Mouse (Mus musculus) lung, postnatal 10 days (tissue): ENCODE data around the gene Syne2.

Experiments
- DNase-seq: peaks from one replicate; pipeline ENCODE4 v3.0.0; 2021

Gene Syne2

DNA sequence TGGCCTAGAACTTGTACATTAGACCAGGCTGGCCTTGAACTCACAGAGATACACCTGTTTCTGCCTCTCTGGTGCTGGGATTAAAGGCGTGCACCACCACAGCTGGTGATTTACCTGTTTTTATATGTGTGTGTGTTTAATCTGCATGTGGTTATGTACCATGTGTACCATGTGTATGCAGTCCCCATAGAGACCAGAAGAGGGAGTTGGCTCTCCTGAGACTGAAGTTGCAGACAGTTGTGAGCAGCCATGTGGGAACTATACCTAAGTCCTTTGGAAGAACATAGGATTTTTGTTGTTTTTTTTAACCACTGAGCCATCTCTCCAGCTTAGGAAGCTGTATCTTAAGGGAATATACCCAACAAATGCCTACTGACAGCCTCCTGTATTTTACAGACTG, 134.1 kb downstream of the Syne2 start:
- no peak for DNase-seq

- peak; percentile 54 for DNase-seq
These were observed 148.7 kb downstream of the Syne2 start for GRCm38 (mm10) chr12:75966441-75967195.

GRCm38 (mm10) chr12:75979079-75979478, 161.1 kb downstream of the Syne2 start:
- DNase-seq: peak; percentile 24

DNA sequence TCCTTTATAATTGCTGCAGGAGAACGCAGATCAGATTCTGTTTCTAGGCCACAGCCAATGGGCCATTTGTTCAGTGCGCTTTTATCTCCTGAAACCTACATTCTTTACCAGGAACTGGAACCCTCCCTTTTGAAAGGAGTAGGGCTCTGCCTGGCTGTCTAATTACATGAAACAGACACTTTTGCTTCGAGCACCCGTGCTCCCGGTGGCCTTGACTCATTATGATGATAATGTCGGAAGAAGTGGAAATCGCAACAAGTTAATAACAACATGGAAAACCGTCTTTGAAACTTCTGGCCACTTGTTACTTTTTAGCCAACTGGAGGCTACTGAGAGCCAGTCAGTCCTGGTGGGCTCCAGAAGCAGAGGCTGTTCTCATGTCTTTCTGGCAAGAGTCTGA, 165.4 kb downstream of the Syne2 start:
- DNase-seq: no peak

GRCm38 (mm10) chr12:75992226-75992858, 174.4 kb downstream of the Syne2 start:
- no peak for DNase-seq

GRCm38 (mm10) chr12:75992946-75993345, 175.0 kb downstream of the Syne2 start:
- DNase-seq: no peak

GRCm38 (mm10) chr12:75995086-75995485, 177.2 kb downstream of the Syne2 start:
- peak; percentile 63 for DNase-seq

GRCm38 (mm10) chr12:75997547-75997946, 179.6 kb downstream of the Syne2 start:
- no peak for DNase-seq

DNA sequence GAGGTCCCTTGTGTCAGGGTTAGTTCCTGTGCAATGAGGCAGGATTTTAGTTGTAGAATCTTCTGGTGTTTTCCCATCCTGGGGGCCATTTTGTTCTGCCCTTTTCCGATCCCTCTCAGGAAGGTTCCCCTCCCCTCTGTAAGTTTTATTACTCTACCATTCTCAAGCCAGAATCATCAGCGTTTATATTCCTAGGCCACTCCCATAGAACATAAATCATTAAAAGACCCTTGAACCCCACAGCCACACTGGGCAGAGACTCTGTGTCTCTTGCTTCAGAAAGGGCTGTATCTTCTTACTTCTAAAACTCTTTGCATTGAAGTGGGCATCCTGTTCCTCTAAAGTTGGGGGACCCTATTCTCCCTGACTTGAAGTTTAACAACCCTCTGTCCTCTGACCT, 180.5 kb downstream of the Syne2 start:
- DNase-seq: no peak

DNA sequence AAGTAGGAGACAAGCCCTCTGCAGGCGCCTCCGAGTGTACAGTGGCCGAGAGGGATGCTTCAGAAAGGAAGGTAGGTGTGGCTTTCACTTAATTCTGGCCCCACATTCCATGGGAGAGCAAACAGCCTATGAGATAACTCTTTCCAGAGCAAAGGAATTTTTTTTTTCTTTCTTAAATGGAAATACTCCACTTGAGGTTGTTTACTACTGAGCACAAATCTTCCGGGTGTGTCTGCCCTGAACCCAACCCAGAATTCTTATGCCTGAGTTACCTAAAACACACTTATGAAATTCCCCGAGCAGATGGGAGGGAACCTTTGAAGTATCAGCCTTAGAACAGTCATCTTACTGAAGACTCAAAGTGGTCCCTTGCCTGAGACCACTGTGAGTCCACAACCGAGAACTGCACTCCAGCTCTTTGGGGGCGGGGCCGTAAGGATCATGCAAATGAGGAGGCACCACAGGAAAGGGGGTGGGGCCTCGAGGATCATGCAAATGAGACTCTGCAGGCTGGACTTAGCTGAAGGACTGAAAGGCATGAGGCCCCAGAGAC, 186.8 kb downstream of the Syne2 start:
- DNase-seq: peak; percentile 84

GRCm38 (mm10) chr12:76008991-76009390, 191.1 kb downstream of the Syne2 start:
- DNase-seq: no peak

- DNase-seq: no peak
These were observed 194.9 kb downstream of the Syne2 start for GRCm38 (mm10) chr12:76012789-76013188.

DNA sequence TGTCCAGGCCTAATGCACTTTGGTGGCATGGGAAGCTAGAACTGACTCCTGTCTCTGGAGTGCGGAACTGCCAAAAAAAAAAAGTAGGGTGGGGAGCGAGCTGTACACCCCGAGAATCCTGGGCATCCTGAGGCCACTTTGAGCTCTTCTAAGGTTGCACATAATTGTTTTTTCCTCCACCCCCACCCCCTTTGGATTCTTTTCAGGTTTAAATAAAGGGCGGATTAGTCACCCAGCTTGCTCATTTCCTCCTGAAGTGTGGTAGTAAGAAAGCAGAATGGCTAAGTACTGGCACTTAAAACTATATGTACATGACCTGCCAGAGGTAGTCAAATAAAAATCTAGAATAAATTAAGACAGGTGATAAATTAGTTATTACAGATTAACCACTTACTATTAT, 195.5 kb downstream of the Syne2 start:
- DNase-seq: no peak

GRCm38 (mm10) chr12:76015026-76015425, 197.1 kb downstream of the Syne2 start:
- peak; percentile 43 for DNase-seq

DNA sequence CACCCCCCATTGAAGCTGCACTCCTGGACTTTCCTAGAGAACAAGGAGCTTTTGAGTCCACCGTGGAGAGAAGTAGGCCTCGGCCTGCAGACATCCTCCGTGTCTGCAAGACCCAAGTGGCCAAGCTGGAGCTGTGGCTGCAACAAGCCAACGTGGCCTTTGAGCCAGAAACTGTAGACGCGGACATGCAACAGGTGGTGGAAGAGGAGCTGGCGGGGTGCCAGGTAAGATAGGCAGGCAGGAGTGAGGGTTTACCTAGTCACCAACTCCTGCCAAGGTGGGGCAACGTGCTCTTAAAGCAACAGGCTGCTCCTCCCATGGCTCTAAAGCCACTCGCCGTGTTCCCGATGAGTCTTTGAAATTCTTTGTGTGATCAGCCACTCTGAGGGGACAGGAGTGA, 197.6 kb downstream of the Syne2 start:
- peak; percentile 47 for DNase-seq

DNA sequence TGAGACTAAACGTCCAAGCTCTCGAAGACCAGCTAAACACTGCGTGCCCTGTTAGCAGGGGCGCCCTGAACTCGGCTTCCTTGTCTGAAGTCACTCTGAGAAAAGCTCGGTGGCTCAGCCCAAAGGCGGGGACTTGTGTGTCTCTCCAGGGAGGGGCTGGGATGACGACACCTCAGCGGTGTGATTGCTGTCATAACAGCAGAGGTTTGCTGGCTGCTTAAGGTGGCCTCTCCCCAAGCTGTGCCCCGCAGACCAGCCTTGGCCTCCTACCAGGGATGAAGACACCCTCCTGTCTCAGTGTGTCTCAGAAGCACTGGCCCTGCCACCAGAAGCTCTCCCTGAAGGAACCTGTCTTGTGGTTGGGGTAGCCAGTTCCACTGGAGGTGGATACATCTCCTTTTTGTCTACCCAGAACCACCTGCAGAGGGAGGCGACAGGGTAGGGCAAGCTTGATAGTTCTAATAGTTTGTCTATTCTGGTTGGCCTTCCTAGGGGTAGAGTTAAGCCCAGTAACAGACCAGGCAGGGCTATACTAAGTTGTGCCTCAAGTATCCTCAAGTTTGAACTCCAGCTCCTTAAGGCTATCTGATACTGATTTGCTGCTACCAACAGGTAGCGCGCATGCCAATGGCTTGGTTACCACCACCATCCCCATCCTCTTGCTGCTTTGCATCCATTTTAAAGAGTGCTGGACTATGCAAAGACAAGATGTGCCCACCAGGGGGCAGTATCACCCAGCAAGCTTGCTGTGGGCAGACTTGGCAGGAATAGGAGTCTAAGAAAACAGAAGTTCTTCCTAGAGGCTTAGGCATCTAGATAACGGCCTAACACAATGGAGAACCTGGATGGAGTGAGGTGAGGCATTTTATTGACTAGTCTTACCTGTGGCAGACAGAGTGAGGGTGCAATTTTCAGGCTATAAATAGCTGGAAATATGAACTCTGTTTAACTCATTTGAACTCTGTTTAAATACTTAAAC, 198.5 kb downstream of the Syne2 start:
- peak; percentile 83 for DNase-seq

DNA sequence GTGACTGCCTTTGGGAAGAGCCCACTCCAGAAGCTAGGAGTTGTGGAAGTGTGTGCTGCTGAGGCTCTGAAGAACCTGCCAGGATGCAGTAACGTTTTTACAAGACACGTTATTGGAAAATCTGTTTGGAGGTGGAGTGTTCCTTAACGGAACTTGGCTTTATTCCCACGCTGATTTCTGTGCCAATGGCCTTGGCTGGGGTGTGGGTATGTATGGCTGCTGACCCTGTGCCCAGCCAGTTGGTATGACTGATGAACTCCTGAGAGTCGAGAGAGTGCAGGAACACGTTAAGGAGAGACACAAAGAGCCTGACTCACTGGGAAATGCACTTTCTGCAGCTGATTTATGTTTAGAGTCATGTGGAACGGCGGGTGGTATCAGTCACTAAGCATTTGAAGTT, 200.7 kb downstream of the Syne2 start:
- DNase-seq: no peak

GRCm38 (mm10) chr12:76042301-76042700, 224.4 kb downstream of the Syne2 start:
- DNase-seq: no peak

DNA sequence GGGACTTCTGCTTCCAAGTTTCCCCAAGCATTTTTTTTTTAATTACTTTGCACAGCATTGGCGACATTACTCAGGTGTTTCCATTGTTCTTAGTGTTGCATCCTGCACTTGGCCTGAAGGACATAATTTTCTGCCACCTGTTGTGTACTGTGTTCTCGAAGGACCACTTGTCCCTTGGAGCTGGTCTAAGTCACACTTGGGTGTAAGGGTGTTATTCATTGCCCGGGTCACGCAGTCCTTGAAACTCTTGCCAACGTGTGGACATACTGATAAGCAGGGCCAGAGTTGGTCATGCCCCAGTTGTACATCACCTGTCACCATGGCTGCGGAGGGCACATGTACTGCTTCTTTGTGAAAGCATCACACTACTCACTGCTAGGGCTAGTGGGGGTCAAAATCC, 228.6 kb downstream of the Syne2 start:
- DNase-seq: peak; percentile 54

DNA sequence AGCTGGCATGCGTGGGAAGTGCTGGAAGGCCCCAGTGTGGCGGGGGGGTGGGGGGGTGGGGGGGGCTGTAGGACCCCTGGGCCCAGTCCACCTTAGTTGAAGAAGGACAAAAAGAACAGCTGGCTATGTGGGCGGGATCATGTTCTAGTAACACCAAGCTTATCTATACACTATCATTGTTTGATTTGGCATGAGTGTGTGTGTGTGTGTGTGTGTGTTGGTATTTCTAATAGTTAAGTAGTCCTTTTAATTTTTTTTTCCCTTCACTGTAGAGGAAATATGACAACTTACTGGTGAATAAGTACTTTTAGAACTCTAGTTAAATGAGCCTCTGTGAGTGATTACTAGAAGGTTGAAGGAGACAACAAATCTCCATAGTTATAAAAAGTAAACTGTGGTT, 230.0 kb downstream of the Syne2 start:
- DNase-seq: peak; percentile 4

DNA sequence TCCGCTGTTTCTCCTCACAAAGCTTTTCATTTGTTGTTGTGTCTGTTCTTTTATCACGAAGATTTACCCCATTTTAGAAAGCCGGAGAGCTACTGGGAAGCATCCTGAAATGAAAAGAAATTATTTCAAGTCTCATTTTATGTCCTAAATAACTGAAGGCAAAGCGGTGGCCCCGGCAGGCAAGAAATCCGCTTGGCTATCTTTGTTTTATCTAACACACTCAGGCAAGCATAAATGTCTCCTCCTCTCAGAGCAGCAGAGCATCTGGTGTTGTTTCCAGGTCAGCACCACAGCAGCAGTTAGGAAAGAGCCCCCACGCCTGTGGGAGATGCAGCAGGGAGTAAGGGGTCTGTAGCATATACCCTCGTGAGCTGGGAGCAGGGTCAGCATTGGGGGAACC, 230.7 kb downstream of the Syne2 start:
- DNase-seq: no peak

DNA sequence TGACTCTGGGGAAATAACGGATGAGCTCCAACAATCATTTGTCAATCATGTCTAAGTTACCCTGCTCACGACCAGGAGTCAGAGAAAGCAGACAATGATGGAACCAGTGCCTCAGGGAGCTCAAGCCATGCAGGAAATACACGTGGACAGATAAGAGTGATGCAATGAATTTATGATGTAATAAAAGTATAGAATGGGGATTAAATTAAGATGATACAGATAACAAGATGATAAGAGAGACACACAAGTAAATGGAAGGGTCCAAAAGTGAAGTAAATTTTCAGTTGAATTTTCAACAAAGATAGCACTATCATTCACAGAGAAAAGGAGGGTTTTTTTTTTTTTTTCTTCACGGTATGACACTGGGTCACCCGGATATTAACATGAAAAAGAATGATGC, 231.4 kb downstream of the Syne2 start:
- no peak for DNase-seq

- no peak for DNase-seq
These were observed 233.9 kb downstream of the Syne2 start for GRCm38 (mm10) chr12:76051879-76052278.
